Mouse (Mus musculus): ENCODE measurements around the gene Pde10a.
A peak's percentile ranks its signal among the peaks of the same experiment; 100 is the strongest.

The Pde10a gene

DNA sequence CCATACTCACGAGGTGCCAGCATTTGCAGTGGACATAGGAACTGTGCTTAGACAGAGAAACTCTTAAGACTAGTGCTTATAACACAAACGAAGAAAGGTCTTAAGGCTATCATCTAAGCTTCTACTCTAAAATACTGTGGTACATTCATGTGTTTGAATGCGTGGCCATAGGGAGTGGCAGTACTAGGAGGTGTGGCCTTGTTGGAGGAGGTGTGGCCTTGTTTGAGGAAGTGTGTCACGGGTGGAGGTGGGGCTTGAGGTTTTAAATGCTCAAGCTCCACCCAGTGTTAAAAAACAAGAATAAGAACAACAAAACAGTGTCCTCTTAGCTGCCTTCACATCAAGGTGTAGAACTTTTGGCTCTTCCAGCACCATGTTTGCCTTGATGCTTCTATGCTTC, 31.7 kb upstream of the Pde10a start:
- Histone ChIP-seq H3K4me1 (replicated peaks; ENCODE audit: low read depth, low read length) (no peaks in the 10 kb centered on the region), H3K9me3 (ENCODE audit: low read length) (no peaks in the 10 kb centered on the region), H3K36me3 (ENCODE audit: insufficient read depth, low read length) (no peaks in the 10 kb centered on the region), H3K27me3 (ENCODE audit: insufficient read depth, low read length) (peaks cover 14% of the 10 kb centered on the region), H3K4me3 (replicated peaks; ENCODE audit: low read length) (no peak overlapping the region)
- no peak for TF ChIP-seq NANOG (IDR thresholded peaks at IDR 0.05; ENCODE audit: borderline replicate concordance, low read length)
- no peak for TF ChIP-seq CTCF (conservative IDR thresholded peaks at IDR 0.05; ENCODE audit: low read length)
- TF ChIP-seq POU5F1 (IDR thresholded peaks at IDR 0.05; ENCODE audit: borderline replicate concordance, low read length) = no peak

- Histone ChIP-seq H3K36me3 (ENCODE audit: insufficient read depth, low read length) (no peaks in the 10 kb centered on the region), H3K4me1 (replicated peaks; ENCODE audit: low read depth, low read length) (no peaks in the 10 kb centered on the region), H3K9me3 (ENCODE audit: low read length) (no peaks in the 10 kb centered on the region), H3K4me3 (replicated peaks; ENCODE audit: low read length) (no peak overlapping the region), H3K27me3 (ENCODE audit: insufficient read depth, low read length) (peaks cover 18% of the 10 kb centered on the region)
- TF ChIP-seq POU5F1 (IDR thresholded peaks at IDR 0.05; ENCODE audit: borderline replicate concordance, low read length) = no peak
- no peak for TF ChIP-seq CTCF (conservative IDR thresholded peaks at IDR 0.05; ENCODE audit: low read length)
- TF ChIP-seq NANOG (IDR thresholded peaks at IDR 0.05; ENCODE audit: borderline replicate concordance, low read length) = no peak
Observed at GRCm38 (mm10) chr17:8498151-8498550, 27.0 kb upstream of the Pde10a start.

GRCm38 (mm10) chr17:8498655-8499054, 26.5 kb upstream of the Pde10a start:
- Histone ChIP-seq H3K9me3 (ENCODE audit: low read length) (no peaks in the 10 kb centered on the region), H3K36me3 (ENCODE audit: insufficient read depth, low read length) (no peaks in the 10 kb centered on the region), H3K4me1 (replicated peaks; ENCODE audit: low read depth, low read length) (no peaks in the 10 kb centered on the region), H3K27me3 (ENCODE audit: insufficient read depth, low read length) (peaks cover 18% of the 10 kb centered on the region), H3K4me3 (replicated peaks; ENCODE audit: low read length) (no peak overlapping the region)
- TF ChIP-seq CTCF (conservative IDR thresholded peaks at IDR 0.05; ENCODE audit: low read length) (no peak), POU5F1 (IDR thresholded peaks at IDR 0.05; ENCODE audit: borderline replicate concordance, low read length) (no peak), NANOG (IDR thresholded peaks at IDR 0.05; ENCODE audit: borderline replicate concordance, low read length) (no peak)

GRCm38 (mm10) chr17:8499564-8500117, 25.5 kb upstream of the Pde10a start:
- Histone ChIP-seq H3K9me3 (ENCODE audit: low read length) (no peaks in the 10 kb centered on the region), H3K4me3 (replicated peaks; ENCODE audit: low read length) (no peak overlapping the region), H3K4me1 (replicated peaks; ENCODE audit: low read depth, low read length) (no peaks in the 10 kb centered on the region), H3K27me3 (ENCODE audit: insufficient read depth, low read length) (peaks cover 24% of the 10 kb centered on the region), H3K36me3 (ENCODE audit: insufficient read depth, low read length) (no peaks in the 10 kb centered on the region)
- TF ChIP-seq CTCF (conservative IDR thresholded peaks at IDR 0.05; ENCODE audit: low read length) = no peak
- TF ChIP-seq NANOG (IDR thresholded peaks at IDR 0.05; ENCODE audit: borderline replicate concordance, low read length) = no peak
- TF ChIP-seq POU5F1 (IDR thresholded peaks at IDR 0.05; ENCODE audit: borderline replicate concordance, low read length) = no peak

DNA sequence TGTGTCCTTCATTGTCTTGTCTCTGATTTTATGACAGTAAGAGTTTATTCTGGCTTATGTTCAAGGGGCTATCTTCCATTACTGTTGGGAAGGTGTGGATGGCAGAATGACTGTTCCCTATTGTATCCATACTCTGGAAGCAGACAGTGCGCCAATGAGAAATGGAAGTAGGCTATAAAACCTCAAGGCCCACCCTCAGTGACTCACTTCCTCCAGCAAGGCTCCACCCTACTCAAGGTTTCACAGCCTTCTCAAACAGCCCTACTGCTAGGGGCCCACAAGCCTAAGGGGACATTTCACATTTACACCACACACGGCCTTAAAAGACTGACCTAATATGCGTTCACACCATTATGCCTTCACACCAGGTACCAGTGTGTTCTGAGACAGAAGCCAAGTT, 20.8 kb upstream of the Pde10a start:
- Histone ChIP-seq H3K4me3 (replicated peaks; ENCODE audit: low read length) (no peak overlapping the region), H3K4me1 (replicated peaks; ENCODE audit: low read depth, low read length) (peaks cover 18% of the 10 kb centered on the region), H3K27me3 (ENCODE audit: insufficient read depth, low read length) (peaks cover 39% of the 10 kb centered on the region), H3K9me3 (ENCODE audit: low read length) (no peaks in the 10 kb centered on the region), H3K36me3 (ENCODE audit: insufficient read depth, low read length) (no peaks in the 10 kb centered on the region)
- TF ChIP-seq NANOG (IDR thresholded peaks at IDR 0.05; ENCODE audit: borderline replicate concordance, low read length) = no peak
- no peak for TF ChIP-seq CTCF (conservative IDR thresholded peaks at IDR 0.05; ENCODE audit: low read length)
- TF ChIP-seq POU5F1 (IDR thresholded peaks at IDR 0.05; ENCODE audit: borderline replicate concordance, low read length) = no peak

GRCm38 (mm10) chr17:8505669-8506426, 19.3 kb upstream of the Pde10a start:
- peaks cover 45% of the 10 kb centered on the region for H3K27me3 ChIP-seq (ENCODE audit: insufficient read depth, low read length)
- H3K36me3 ChIP-seq (ENCODE audit: insufficient read depth, low read length) = no peaks in the 10 kb centered on the region
- H3K4me3 ChIP-seq (replicated peaks; ENCODE audit: low read length) = peak overlapping the region; percentile 70
- TF ChIP-seq CTCF (conservative IDR thresholded peaks at IDR 0.05; ENCODE audit: low read length) (no peak), NANOG (IDR thresholded peaks at IDR 0.05; ENCODE audit: borderline replicate concordance, low read length) (no peak), POU5F1 (IDR thresholded peaks at IDR 0.05; ENCODE audit: borderline replicate concordance, low read length) (no peak)
- H3K9me3 ChIP-seq (ENCODE audit: low read length) = no peaks in the 10 kb centered on the region
- H3K4me1 ChIP-seq (replicated peaks; ENCODE audit: low read depth, low read length) = peaks cover 18% of the 10 kb centered on the region

GRCm38 (mm10) chr17:8506726-8507125, 18.4 kb upstream of the Pde10a start:
- Histone ChIP-seq H3K4me3 (replicated peaks; ENCODE audit: low read length) (no peak overlapping the region), H3K27me3 (ENCODE audit: insufficient read depth, low read length) (peaks cover 41% of the 10 kb centered on the region), H3K4me1 (replicated peaks; ENCODE audit: low read depth, low read length) (peaks cover 18% of the 10 kb centered on the region), H3K9me3 (ENCODE audit: low read length) (no peaks in the 10 kb centered on the region), H3K36me3 (ENCODE audit: insufficient read depth, low read length) (no peaks in the 10 kb centered on the region)
- TF ChIP-seq NANOG (IDR thresholded peaks at IDR 0.05; ENCODE audit: borderline replicate concordance, low read length) = no peak
- TF ChIP-seq CTCF (conservative IDR thresholded peaks at IDR 0.05; ENCODE audit: low read length) = no peak
- no peak for TF ChIP-seq POU5F1 (IDR thresholded peaks at IDR 0.05; ENCODE audit: borderline replicate concordance, low read length)

DNA sequence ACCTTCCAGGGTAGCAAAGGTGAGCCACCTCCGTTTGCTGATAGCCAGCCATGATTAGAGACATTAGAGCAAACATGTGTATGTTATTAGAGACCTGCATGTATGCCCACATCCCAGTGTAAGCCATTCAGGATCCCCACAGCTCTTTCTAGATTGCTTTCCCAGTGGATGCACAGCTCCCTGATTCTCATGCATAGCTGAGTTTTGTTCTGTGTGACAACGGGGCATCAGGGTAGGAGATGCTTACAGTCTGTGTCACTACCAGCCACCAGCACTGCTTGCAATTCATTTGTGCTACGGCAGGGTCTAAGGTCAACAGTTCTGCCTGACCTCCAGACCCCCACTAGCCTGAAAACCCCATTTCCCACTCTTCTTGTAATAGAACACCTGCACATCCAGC, 17.5 kb upstream of the Pde10a start:
- Histone ChIP-seq H3K4me3 (replicated peaks; ENCODE audit: low read length) (no peak overlapping the region), H3K27me3 (ENCODE audit: insufficient read depth, low read length) (peaks cover 43% of the 10 kb centered on the region), H3K36me3 (ENCODE audit: insufficient read depth, low read length) (no peaks in the 10 kb centered on the region), H3K9me3 (ENCODE audit: low read length) (no peaks in the 10 kb centered on the region), H3K4me1 (replicated peaks; ENCODE audit: low read depth, low read length) (peaks cover 18% of the 10 kb centered on the region)
- no peak for TF ChIP-seq POU5F1 (IDR thresholded peaks at IDR 0.05; ENCODE audit: borderline replicate concordance, low read length)
- TF ChIP-seq CTCF (conservative IDR thresholded peaks at IDR 0.05; ENCODE audit: low read length) = no peak
- TF ChIP-seq NANOG (IDR thresholded peaks at IDR 0.05; ENCODE audit: borderline replicate concordance, low read length) = no peak
